Mouse (Mus musculus): Measurements from ENCODE around the gene Wnt2. TPM values are rescaled to one million over a fixed set of nuclear protein-coding genes. Genes with fewer than 3 reads are reported as not detected.

Gene Wnt2
- total RNA-seq, 2 experiments from 2014 or later, result 2.3 to 3.0 TPM

Other genes starting within 250 kb of the Wnt2 start
- not detected for gene Asz1, start 78.5 kb upstream of the Wnt2 start, total RNA-seq (2021)
- gene Cftr, start 140.1 kb upstream of the Wnt2 start, total RNA-seq (2021), result under 1 TPM; 0.60 to 0.95 TPM

Data from left cerebral cortex, postnatal 10 days (tissue).